Mouse (Mus musculus) inflammation-experienced regulatory T-cells, adult 6 months (primary cell): Measurements from ENCODE around the gene Dock1. TPM values are rescaled to one million over a fixed set of nuclear protein-coding genes. Genes with fewer than 3 reads are reported as not detected.

ENCODE experiments used
- ATAC-seq: one replicate; pipeline ENCODE4 v1.8.0; 2017
- polyA plus RNA-seq, 3 experiments: library from polyadenylated mRNA; unstranded; fragments of 100-300 nt; shearing (Covaris generic); gene quantifications; one replicate each; pipeline ENCODE4 v1.2.1; 2017

Gene Dock1
- polyA plus RNA-seq: under 1 TPM in 1 of 3 experiments, not detected in 2; 0.11 TPM

- ATAC-seq: no peak
Observed at GRCm38 (mm10) chr7:134670312-134671002, at the start of gene Dock1. Dock1 (plus strand) TSS chr7:134670654.

- no peak for ATAC-seq
Observed at GRCm38 (mm10) chr7:134627906-134628305, 42.5 kb upstream of the Dock1 start.

DNA sequence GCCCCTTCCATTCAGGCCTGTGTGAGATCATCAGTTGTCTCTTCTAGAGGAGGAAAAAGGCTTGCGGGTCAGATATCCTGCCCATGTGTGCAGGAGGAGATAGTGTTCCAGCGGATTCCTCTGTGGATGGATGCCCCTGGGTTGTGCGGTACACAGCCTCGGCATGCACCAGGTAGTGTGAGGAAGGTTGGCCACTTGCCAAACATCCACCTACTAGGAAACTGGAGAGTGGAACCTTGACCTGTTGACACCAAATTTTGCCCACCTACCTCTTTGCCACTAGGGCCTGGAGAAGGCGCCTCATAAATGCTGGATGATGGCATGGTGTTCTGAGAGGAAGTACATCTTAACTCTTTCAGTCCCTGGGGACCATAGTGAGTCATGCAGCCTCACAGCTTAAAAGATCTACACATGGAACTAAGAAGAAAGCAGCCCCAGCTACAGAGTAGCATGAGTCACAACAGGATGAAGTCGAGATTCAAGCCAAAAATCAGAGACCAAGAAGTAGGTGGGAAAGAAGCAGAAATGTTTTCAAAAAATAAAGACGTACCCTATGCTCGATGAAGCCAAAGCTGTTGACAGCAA is 20.1 kb upstream of the Dock1 start:
- ATAC-seq: no peak

DNA sequence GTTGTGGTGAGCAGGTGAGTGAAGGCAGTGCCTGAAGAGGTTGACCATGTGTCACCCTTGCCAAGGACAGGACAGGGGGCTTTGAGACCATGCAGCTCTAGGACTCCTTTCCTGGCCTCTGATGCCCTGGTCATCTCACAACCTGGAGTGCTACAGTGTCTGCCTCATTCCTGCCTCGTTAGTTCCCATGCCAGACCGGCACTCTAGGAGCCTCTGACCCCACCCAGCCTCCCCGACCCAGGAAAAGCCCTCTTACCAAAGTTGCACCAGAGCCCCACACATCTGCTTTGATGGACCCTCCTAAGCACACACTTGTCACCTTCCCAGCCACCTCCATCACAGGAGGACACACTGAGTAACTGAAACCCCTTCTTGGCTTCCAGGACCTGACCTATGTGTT is 19.4 kb upstream of the Dock1 start:
- no peak for ATAC-seq

- no peak for ATAC-seq
Observed at GRCm38 (mm10) chr7:134663241-134663640, 7.2 kb upstream of the Dock1 start.

GRCm38 (mm10) chr7:134665642-134666282 is 4.7 kb upstream of the Dock1 start:
- ATAC-seq: no peak

DNA sequence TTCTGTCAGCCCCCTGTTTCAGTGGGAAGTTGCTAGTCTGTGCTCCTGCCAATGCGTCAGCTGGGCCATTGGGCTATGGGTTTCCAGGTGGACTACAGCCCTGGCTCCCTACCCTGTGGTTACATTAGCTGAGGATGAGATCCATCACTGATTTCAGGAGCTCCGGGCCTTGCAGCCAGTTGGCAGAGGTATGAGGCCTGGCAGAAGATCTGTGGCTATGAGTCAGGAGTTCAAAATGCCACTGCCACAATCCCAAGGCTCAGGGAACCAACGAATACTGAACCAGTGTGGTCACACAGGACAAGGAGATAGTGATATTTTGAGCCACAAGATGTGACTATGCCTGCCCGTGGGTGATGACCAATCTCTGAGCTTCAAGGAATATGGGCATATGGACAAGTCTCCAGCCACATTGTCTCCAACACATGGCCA is 3.2 kb upstream of the Dock1 start:
- no peak for ATAC-seq

DNA sequence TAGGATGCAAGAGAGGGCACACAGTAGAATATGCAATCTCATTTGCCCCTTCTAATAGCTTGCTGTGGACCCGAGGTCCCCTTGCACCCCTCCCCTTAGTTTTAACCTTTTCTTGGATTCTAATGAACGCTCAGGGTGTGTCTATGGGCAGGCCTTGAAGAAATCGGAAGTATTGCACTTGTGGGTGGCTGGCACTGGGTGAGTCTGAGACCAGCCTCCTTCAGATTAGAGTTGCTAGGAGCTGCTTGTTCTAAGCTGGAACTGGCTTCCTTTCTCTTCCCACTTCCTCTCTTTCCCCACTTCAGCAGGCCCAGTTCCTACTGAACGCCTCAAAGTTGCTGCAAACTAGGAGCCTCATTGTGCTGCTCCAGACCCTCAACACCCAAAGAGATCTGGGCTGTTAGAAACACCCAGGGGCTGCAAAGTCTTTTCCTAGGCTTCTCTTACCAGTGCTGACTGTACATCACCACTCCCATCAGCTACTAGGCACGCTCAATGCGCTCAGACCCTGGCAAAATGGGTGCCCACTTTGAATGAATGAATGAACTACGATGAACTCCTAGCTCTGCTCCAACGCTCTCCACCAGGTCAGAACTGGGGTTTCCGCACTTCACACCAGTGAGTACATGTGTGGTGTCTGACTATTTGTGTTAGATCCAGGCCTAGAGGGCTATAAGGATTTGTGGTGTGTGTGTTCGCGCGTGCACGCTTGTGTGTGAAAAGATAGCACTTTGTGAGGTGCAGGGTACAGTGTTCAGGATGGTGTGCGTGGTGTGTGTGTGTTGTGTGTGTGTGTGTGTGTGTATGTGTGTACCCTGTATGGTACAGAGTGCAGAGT is 761 bp upstream of the Dock1 start:
- ATAC-seq: no peak

DNA sequence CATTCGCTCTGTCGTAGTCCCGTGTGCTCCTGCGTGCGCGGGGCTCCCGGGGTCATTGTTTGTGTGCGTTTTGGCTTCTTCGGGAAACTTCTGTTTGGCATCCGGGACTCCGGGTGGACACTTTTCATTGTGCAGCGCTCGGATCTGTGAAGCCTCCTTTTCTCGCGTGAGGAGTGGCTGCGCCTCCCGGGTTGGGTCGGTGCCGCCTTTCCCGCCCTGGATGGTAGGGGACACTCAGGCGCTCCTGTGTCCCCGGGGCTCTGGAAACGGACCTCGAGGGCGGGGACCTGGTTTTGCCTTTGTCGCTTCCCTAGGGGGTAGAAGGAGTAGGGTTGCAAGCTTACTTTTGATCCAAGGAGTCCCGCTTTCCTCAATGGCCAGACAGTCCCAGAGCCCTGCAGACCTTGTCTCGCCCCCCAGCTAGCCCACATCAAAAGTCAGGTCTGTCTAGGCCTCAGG is 578 bp downstream of the Dock1 start:
- no peak for ATAC-seq

DNA sequence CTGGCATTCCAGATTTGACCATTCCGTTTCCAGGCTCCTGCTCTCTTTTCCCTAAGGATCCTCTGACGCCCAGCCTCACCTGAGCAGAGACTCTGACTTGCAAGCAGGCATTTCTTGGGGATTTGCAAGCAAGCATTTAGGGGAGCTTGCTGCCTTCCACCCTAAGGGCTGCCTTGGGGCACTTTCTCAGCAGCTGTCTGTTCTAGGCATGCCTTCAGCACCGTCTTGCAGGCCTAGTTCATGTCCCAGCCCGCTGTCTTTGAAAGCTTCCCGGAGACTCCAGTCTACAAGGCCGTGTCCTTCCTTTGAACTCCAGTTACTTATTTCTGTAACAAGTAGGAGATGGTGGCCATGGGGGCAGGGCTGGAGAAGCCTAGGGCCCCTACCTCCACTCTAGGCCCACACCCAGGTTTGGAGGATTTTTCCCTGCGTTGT is 1.0 kb downstream of the Dock1 start:
- no peak for ATAC-seq

DNA sequence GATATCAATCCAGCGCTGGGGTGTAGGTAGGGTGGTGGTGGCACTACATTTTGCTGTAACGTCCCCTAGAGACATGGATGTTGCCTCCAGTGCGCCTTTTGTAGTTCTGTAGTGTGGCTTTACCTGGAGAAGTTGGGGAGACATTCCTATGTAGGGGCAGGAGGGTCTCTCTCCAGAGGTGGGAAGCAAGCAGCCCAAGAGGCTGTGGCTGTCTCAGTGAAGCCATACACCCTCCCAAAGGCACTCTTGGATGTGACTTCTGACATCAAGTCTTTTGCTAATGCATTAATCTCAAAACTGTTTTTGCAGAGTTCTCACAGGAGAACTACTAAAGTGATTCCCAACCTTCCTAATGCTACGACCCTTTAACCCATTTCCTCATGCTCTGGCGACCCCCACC is 2.7 kb downstream of the Dock1 start:
- ATAC-seq: no peak

GRCm38 (mm10) chr7:134673952-134674351 is 3.5 kb downstream of the Dock1 start:
- ATAC-seq: no peak

GRCm38 (mm10) chr7:134677852-134678251 is 7.4 kb downstream of the Dock1 start:
- ATAC-seq: no peak

- no peak for ATAC-seq
Observed at GRCm38 (mm10) chr7:134679314-134680158, 9.1 kb downstream of the Dock1 start.

DNA sequence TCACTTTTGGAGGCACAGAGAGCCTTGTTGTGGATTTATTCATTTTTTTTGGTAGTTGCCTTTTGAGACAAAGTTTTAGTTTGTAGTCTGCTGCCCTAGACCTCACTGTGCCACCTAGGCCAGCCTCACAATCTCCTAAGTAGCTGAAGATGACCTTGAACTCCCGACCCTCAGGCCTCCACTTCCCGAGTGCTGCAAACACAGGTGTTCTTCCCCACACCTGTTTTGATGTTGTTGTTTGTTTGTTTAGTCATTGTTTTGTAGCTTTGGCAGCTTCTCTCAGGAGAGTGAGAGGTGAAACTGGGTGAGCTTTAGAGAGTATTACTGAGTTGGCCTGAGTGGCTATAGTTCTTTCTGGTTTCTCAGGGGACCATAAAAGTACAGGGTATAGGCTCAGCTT is 9.7 kb downstream of the Dock1 start:
- no peak for ATAC-seq

GRCm38 (mm10) chr7:134681729-134682527 is 11.5 kb downstream of the Dock1 start:
- ATAC-seq: no peak

DNA sequence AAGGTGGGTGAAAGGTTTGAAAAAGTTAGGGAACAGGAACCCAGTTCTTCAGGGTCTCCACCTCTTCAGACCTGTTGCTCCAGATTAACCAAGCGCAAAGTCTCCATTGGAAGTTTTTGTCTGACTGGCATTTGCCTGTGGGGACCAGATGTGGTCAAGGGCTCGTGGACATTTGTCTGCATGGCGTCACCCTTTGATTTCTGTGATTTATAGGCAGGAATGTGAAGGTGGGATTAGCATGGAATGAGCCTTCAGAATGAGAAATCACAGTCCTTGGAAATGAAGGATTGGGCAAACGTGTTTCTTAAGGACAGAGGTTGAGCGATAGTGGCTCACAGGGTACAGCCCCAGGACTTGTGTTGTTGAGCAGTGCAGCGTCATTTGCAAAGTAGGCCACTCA is 17.9 kb downstream of the Dock1 start:
- no peak for ATAC-seq

DNA sequence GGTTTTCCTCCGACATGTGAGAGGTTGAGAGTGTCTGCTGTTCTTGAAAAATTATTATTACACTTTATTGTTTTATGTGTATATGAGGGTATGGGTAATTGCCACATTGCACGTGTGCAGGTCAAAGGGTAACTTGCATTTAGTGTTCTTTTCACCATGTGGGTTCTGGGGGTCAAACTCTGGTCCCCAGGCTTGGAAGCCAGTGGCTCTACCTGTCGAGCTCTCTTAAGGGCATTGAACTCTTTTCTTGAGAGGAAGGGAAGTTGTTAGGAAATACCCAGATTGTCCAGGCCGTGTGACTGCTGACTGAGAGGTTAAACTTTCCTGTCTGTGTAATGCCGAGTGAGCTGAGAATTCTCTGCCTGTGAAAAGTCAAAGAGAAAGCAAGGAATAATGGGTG is 19.7 kb downstream of the Dock1 start:
- no peak for ATAC-seq

DNA sequence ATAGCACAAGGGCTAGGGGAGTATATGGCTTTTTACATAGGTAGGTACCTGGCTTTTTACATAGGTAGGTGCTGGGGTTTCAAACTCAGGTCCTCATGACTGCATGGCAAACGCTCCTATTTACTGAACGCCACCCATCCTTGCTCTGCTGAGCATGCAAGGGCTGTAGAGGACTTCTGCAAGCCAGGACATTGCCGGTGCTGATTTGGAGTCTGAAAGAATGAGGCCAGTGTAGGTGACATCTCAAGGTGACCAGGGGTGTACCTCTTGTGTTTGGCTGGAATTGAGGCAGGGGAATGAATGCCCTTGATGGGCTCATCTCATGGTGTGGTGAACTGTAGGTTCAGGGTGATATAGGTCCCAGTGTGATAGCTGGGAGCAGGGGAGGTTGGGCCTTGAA is 20.4 kb downstream of the Dock1 start:
- no peak for ATAC-seq

DNA sequence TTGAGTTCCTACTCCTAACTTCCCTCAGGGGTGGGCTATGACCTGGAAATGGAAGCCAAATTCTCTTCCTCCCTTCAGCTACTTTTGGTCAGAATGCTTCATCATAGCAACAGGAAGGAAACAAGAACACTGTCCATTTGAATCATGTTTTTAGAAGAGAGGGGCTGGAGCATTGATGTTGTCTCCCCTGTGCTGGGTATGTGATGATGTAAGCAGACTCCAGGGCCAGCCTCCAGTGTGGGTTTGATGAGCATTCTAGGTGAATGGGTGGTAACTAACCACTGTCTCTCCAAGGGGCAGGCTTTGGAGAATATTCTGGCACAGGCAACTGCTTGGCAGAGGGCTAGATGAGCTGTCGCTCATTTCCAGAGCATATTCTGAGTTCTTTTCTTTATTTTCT is 22.9 kb downstream of the Dock1 start:
- no peak for ATAC-seq

- ATAC-seq: no peak
Observed at GRCm38 (mm10) chr7:134695431-134695830, 25.0 kb downstream of the Dock1 start.
